Mouse (Mus musculus): ENCODE data around the gene Pole3. TPM values are rescaled to one million over a fixed set of nuclear protein-coding genes. Genes with fewer than 3 reads are reported as not detected.
A peak's percentile ranks its signal among the peaks of the same experiment; 100 is the strongest.
"Not testable (repeated sequence)": the region's sequence is repeated elsewhere in the genome, so short reads cannot be mapped to it uniquely, and the experiment has no call there.

Pole3 gene
- total and polyA plus RNA-seq, 2 experiments, result 9.3 to 11.7 TPM

- not testable (repeated sequence) for DNase-seq (ENCODE audit: extremely low read depth, low read depth, low spot score); H3K27me3 ChIP-seq (ENCODE audit: control insufficient read depth, insufficient read depth, low read length); H3K79me2 ChIP-seq (ENCODE audit: control insufficient read depth, insufficient read depth, low read length); H3K9ac ChIP-seq (ENCODE audit: low read depth, low read length); H3K27ac ChIP-seq (replicated peaks; ENCODE audit: insufficient read depth, low read depth, low read length); H3K36me3 ChIP-seq (ENCODE audit: control insufficient read depth, insufficient read depth, low read length); H3K4me1 ChIP-seq (ENCODE audit: control insufficient read depth, insufficient read depth, low read length)
- H3K4me3 ChIP-seq (ENCODE audit: insufficient read depth, low read depth, low read length), result peak overlapping the region; percentile 34
- peak; percentile 43 for TF ChIP-seq CTCF (IDR thresholded peaks at IDR 0.05; ENCODE audit: low read depth, low read length)
- 15% methylated on average over 11 of the region's 11 CpGs for WGBS
These were observed 45.3 kb downstream of the Pole3 start for GRCm38 (mm10) chr4:62479593-62479936.

- no peak for DNase-seq (ENCODE audit: extremely low read depth, low read depth, low spot score)
- Histone ChIP-seq H3K4me1 (ENCODE audit: control insufficient read depth, insufficient read depth, low read length) (peaks cover 2% of the 10 kb centered on the region; the same call in 1 of the 2 replicates), H3K27ac (replicated peaks; ENCODE audit: insufficient read depth, low read depth, low read length) (no peak overlapping the region), H3K9ac (ENCODE audit: low read depth, low read length) (no peak overlapping the region), H3K36me3 (ENCODE audit: control insufficient read depth, insufficient read depth, low read length) (no peaks in the 10 kb centered on the region), H3K4me3 (ENCODE audit: insufficient read depth, low read depth, low read length) (no peak overlapping the region), H3K79me2 (ENCODE audit: control insufficient read depth, insufficient read depth, low read length) (no peaks in the 10 kb centered on the region), H3K27me3 (ENCODE audit: control insufficient read depth, insufficient read depth, low read length) (no peaks in the 10 kb centered on the region)
- 93% methylated on average over 6 of the region's 6 CpGs for WGBS
- TF ChIP-seq CTCF (IDR thresholded peaks at IDR 0.05; ENCODE audit: low read depth, low read length), result no peak
- TF ChIP-seq POLR2A (IDR thresholded peaks at IDR 0.05; ENCODE audit: extremely low read depth, insufficient read depth, low read length), result no peak
These were observed 47.2 kb downstream of the Pole3 start for GRCm38 (mm10) chr4:62477542-62478244.

GRCm38 (mm10) chr4:62475793-62476192 lies 49.1 kb downstream of the Pole3 start:
- TF ChIP-seq CTCF (IDR thresholded peaks at IDR 0.05; ENCODE audit: low read depth, low read length), result no peak

GRCm38 (mm10) chr4:62475131-62475530 lies 49.7 kb downstream of the Pole3 start:
- H3K79me2 ChIP-seq (ENCODE audit: control insufficient read depth, insufficient read depth, low read length), result no peaks in the 10 kb centered on the region
- no peak overlapping the region for H3K4me3 ChIP-seq (ENCODE audit: insufficient read depth, low read depth, low read length)
- H3K27ac ChIP-seq (replicated peaks; ENCODE audit: insufficient read depth, low read depth, low read length), result no peak overlapping the region
- H3K27me3 ChIP-seq (ENCODE audit: control insufficient read depth, insufficient read depth, low read length), result no peaks in the 10 kb centered on the region
- WGBS, result 86% methylated on average over 2 of the region's 2 CpGs
- peaks cover 4% of the 10 kb centered on the region; the same call in 1 of the 2 replicates for H3K4me1 ChIP-seq (ENCODE audit: control insufficient read depth, insufficient read depth, low read length)
- no peak for DNase-seq (ENCODE audit: extremely low read depth, low read depth, low spot score)
- no peaks in the 10 kb centered on the region for H3K36me3 ChIP-seq (ENCODE audit: control insufficient read depth, insufficient read depth, low read length)
- no peak overlapping the region for H3K9ac ChIP-seq (ENCODE audit: low read depth, low read length)
- TF ChIP-seq POLR2A (IDR thresholded peaks at IDR 0.05; ENCODE audit: extremely low read depth, insufficient read depth, low read length) (no peak), CTCF (IDR thresholded peaks at IDR 0.05; ENCODE audit: low read depth, low read length) (no peak)

More at GRCm38 (mm10) chr4:62475793-62476192, 49.1 kb downstream of the Pole3 start:
- peaks cover 2% of the 10 kb centered on the region; the same call in 1 of the 2 replicates for H3K4me1 ChIP-seq (ENCODE audit: control insufficient read depth, insufficient read depth, low read length)
- no peak overlapping the region for H3K9ac ChIP-seq (ENCODE audit: low read depth, low read length)
- H3K27me3 ChIP-seq (ENCODE audit: control insufficient read depth, insufficient read depth, low read length), result no peaks in the 10 kb centered on the region
- H3K27ac ChIP-seq (replicated peaks; ENCODE audit: insufficient read depth, low read depth, low read length), result no peak overlapping the region
- no peak overlapping the region for H3K4me3 ChIP-seq (ENCODE audit: insufficient read depth, low read depth, low read length)
- WGBS, result 88% methylated on average over 6 of the region's 6 CpGs
- no peak for DNase-seq (ENCODE audit: extremely low read depth, low read depth, low spot score)
- no peaks in the 10 kb centered on the region for H3K36me3 ChIP-seq (ENCODE audit: control insufficient read depth, insufficient read depth, low read length)
- no peaks in the 10 kb centered on the region for H3K79me2 ChIP-seq (ENCODE audit: control insufficient read depth, insufficient read depth, low read length)

Other genes with a start within 250 kb of the Pole3 start
- gene Fkbp15, start 164.5 kb downstream of the Pole3 start, total RNA-seq (2014; rRNA removed), result 22.7 and 24.5 TPM in 2 replicates
- 17.4 and 20.0 TPM in 2 replicates for gene Fkbp15, start 164.5 kb downstream of the Pole3 start, polyA plus RNA-seq (2012; rRNA removed)
- 88.4 and 91.4 TPM in 2 replicates for gene Slc31a1, start 164.3 kb downstream of the Pole3 start, total RNA-seq (2014; rRNA removed)
- 75.3 and 81.5 TPM in 2 replicates for gene Slc31a1, start 164.3 kb downstream of the Pole3 start, polyA plus RNA-seq (2012; rRNA removed)
- gene Cdc26, start 116.4 kb downstream of the Pole3 start, total RNA-seq (2014; rRNA removed), result 46.9 and 52.6 TPM in 2 replicates
- 13.5 and 14.8 TPM in 2 replicates for gene Cdc26, start 116.4 kb downstream of the Pole3 start, polyA plus RNA-seq (2012; rRNA removed)
- 3.9 and 4.6 TPM in 2 replicates for gene Prpf4, start 116.3 kb downstream of the Pole3 start, total RNA-seq (2014; rRNA removed)
- 4.4 and 7.3 TPM in 2 replicates for gene Prpf4, start 116.3 kb downstream of the Pole3 start, polyA plus RNA-seq (2012; rRNA removed)
- gene Rnf183, start 89.8 kb downstream of the Pole3 start, total RNA-seq (2014; rRNA removed), result not detected in 2 replicates
- gene Rnf183, start 89.8 kb downstream of the Pole3 start, polyA plus RNA-seq (2012; rRNA removed), result not detected in 2 replicates
- 0.07 and 0.09 TPM in 2 replicates for gene Wdr31, start 54.2 kb downstream of the Pole3 start, total RNA-seq (2014; rRNA removed)
- gene Wdr31, start 54.2 kb downstream of the Pole3 start, polyA plus RNA-seq (2012; rRNA removed), result 0.07 TPM in 1 of 2 replicates, not detected in the other
- gene Bspry, start 45.0 kb downstream of the Pole3 start, total RNA-seq (2014; rRNA removed), result 0.09 TPM in 1 of 2 replicates, not detected in the other
- gene Bspry, start 45.0 kb downstream of the Pole3 start, polyA plus RNA-seq (2012; rRNA removed), result 0.19 and 0.26 TPM in 2 replicates
- gene Hdhd3, start 21.6 kb downstream of the Pole3 start, total RNA-seq (2014; rRNA removed), result 14.0 and 14.9 TPM in 2 replicates
- 61.4 and 73.7 TPM in 2 replicates for gene Hdhd3, start 21.6 kb downstream of the Pole3 start, polyA plus RNA-seq (2012; rRNA removed)
- gene Alad, start 5.2 kb downstream of the Pole3 start, total RNA-seq (2014; rRNA removed), result 114 and 123 TPM in 2 replicates
- 328 and 437 TPM in 2 replicates for gene Alad, start 5.2 kb downstream of the Pole3 start, polyA plus RNA-seq (2012; rRNA removed)
- not detected in 2 replicates for gene 4933430I17Rik, start 301 bp upstream of the Pole3 start, total RNA-seq (2014; rRNA removed)
- gene 4933430I17Rik, start 301 bp upstream of the Pole3 start, polyA plus RNA-seq (2012; rRNA removed), result not detected in 2 replicates
- 7.0 and 9.6 TPM in 2 replicates for gene Rgs3, start 34.8 kb upstream of the Pole3 start, total RNA-seq (2014; rRNA removed)
- gene Rgs3, start 34.8 kb upstream of the Pole3 start, polyA plus RNA-seq (2012; rRNA removed), result 8.3 and 13.0 TPM in 2 replicates